Mouse (Mus musculus) heart, embryonic 11.5 days (tissue): ENCODE measurements around the gene Guca2b. TPM values are rescaled to one million over a fixed set of nuclear protein-coding genes. Genes with fewer than 3 reads are reported as not detected.

ENCODE experiments used
- ATAC-seq: fragments of 200-750 bp; cut with Nextera tagmentation; replicated peaks from 2 replicates; pipeline ENCODE4 v1.8.0; 2017; ENCODE audit warnings: moderate library complexity; ENCODE audit not compliant: insufficient number of reproducible peaks, low FRiP score, low TSS enrichment
- H3K27ac ChIP-seq: fragments of 300-500 bp; sonication (generic); 2 replicates; pipeline ENCODE4 v1.5.1; 2014; ENCODE audit warnings: mild to moderate bottlenecking, low read depth, low read length
- H3K27me3 ChIP-seq: fragments of 300-500 bp; sonication (generic); 2 replicates; pipeline ENCODE4 v1.6.1; 2014; ENCODE audit warnings: mild to moderate bottlenecking, low read length, mixed read lengths; ENCODE audit not compliant: control insufficient read depth, insufficient read depth
- H3K36me3 ChIP-seq: fragments of 300-500 bp; sonication (generic); 2 replicates; pipeline ENCODE4 v1.6.1; 2014; ENCODE audit warnings: mild to moderate bottlenecking, low read length, moderate library complexity, mixed read lengths; ENCODE audit not compliant: control insufficient read depth, insufficient read depth
- H3K4me1 ChIP-seq: fragments of 300-500 bp; sonication (generic); 2 replicates; pipeline ENCODE4 v1.6.1; 2014; ENCODE audit warnings: low read length; ENCODE audit not compliant: control insufficient read depth, insufficient read depth
- H3K4me2 ChIP-seq: fragments of 300-500 bp; sonication (generic); 2 replicates; pipeline ENCODE4 v1.6.1; 2014; ENCODE audit warnings: mild to moderate bottlenecking, moderate library complexity
- H3K4me3 ChIP-seq: fragments of 300-500 bp; sonication (generic); 2 replicates; pipeline ENCODE4 v1.5.1; 2014; ENCODE audit warnings: low read depth, low read length
- H3K9ac ChIP-seq: fragments of 300-500 bp; sonication (generic); 2 replicates; pipeline ENCODE4 v1.6.1; 2014; ENCODE audit warnings: mild to moderate bottlenecking, low read depth, low read length, moderate library complexity
- H3K9me3 ChIP-seq: fragments of 300-500 bp; sonication (generic); replicated peaks from 2 replicates; pipeline ENCODE4 v1.6.1; 2016; ENCODE audit warnings: low read length; ENCODE audit not compliant: control insufficient read depth
- WGBS: fragments of 180-500 bp; shearing (Covaris S2); extraction: QIAGEN DNeasy Blood & Tissue Kit; methylation state at CpG from one replicate; pipeline ENCODE4 v1.1.7; 2014; ENCODE audit not compliant: insufficient replicate concordance; 5-methylcytosine and 5-hydroxymethylcytosine counted together
- polyA plus RNA-seq: library from polyadenylated mRNA; unstranded; fragments of >200 nt; fragmentation: Nextera tagmentation; extraction: Ambion mirVana; gene quantifications from 2 replicates; pipeline ENCODE4 v1.2.1, GENCODE M21; 2014

Guca2b gene
- polyA plus RNA-seq, 1 experiment from 2014 or later = not detected

DNA sequence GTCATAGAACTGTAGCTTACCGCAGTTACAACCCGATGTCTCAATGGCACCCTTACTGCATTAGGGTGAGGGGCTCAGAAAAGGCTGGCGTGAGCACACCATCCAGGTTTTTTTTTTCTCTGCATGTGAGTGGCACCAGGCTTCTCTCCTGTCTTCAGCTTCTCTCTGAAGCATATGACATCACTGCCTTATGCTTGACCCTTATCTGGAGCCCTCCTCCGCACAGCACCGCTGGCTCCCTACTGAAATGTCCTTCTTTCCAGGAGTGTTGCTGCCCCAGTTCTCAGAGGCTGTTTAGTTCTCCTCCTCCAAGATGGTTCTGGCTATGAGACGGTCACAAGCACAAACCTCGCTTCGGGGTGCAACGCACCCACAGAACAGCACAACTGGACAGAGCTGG is 12.4 kb upstream of the Guca2b start:
- no peak overlapping the region for H3K4me2 ChIP-seq
- 68% methylated on average over 9 of the region's 9 CpGs for WGBS
- H3K27me3 ChIP-seq = no peaks in the 10 kb centered on the region
- no peak overlapping the region for H3K27ac ChIP-seq
- no peaks in the 10 kb centered on the region for H3K9me3 ChIP-seq
- no peak for ATAC-seq
- H3K36me3 ChIP-seq = no peaks in the 10 kb centered on the region
- no peak overlapping the region for H3K9ac ChIP-seq
- peaks cover 15% of the 10 kb centered on the region for H3K4me1 ChIP-seq
- H3K4me3 ChIP-seq = no peak overlapping the region

DNA sequence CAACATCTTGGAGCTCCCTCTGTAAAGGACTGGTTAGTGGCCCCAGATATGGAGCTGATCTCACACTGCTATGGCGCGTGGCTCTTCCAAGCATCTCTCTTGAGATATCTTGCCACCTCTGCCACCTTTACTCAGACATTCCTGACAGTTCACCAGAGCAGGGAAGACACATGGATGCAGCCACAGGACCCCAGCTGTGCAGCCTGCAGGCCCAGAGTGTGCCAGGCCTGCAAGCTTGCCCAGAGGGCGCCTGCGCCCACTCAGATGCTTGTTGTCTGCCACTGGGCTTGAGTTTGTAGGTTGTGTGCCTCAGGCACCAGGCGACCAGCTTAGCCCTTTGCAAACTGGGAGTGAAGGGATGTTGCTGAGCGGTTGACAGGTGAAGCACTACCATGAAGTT is 12.0 kb upstream of the Guca2b start:
- no peak overlapping the region for H3K4me2 ChIP-seq
- H3K27me3 ChIP-seq = no peaks in the 10 kb centered on the region
- WGBS = 72% methylated on average over 6 of the region's 6 CpGs
- no peaks in the 10 kb centered on the region for H3K36me3 ChIP-seq
- peaks cover 15% of the 10 kb centered on the region for H3K4me1 ChIP-seq
- no peak overlapping the region for H3K9ac ChIP-seq
- no peak for ATAC-seq
- no peak overlapping the region for H3K27ac ChIP-seq
- H3K9me3 ChIP-seq = no peaks in the 10 kb centered on the region
- no peak overlapping the region for H3K4me3 ChIP-seq

DNA sequence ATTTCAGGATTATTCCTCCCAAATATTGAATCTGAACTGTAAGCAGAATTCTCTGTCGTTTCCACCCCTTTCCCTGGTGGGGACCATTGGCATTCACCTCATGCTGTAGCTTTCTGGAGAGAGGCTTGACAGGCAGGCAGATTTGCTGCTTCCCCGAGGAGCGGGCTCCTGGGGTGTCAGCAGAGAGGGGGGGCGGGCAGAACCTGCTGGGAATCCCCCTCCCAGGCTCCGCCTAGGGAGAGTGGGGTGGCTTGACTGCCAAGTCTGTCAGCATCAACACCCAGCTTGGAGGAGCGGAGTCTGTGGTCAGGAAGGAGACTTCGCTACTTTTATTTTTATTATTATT is 11.4 kb upstream of the Guca2b start:
- H3K27me3 ChIP-seq = no peaks in the 10 kb centered on the region
- no peak overlapping the region for H3K9ac ChIP-seq
- ATAC-seq = no peak
- H3K36me3 ChIP-seq = no peaks in the 10 kb centered on the region
- peaks cover 15% of the 10 kb centered on the region for H3K4me1 ChIP-seq
- no peaks in the 10 kb centered on the region for H3K9me3 ChIP-seq
- H3K27ac ChIP-seq = no peak overlapping the region
- H3K4me2 ChIP-seq = no peak overlapping the region
- WGBS = 61% methylated on average over 7 of the region's 7 CpGs
- no peak overlapping the region for H3K4me3 ChIP-seq

DNA sequence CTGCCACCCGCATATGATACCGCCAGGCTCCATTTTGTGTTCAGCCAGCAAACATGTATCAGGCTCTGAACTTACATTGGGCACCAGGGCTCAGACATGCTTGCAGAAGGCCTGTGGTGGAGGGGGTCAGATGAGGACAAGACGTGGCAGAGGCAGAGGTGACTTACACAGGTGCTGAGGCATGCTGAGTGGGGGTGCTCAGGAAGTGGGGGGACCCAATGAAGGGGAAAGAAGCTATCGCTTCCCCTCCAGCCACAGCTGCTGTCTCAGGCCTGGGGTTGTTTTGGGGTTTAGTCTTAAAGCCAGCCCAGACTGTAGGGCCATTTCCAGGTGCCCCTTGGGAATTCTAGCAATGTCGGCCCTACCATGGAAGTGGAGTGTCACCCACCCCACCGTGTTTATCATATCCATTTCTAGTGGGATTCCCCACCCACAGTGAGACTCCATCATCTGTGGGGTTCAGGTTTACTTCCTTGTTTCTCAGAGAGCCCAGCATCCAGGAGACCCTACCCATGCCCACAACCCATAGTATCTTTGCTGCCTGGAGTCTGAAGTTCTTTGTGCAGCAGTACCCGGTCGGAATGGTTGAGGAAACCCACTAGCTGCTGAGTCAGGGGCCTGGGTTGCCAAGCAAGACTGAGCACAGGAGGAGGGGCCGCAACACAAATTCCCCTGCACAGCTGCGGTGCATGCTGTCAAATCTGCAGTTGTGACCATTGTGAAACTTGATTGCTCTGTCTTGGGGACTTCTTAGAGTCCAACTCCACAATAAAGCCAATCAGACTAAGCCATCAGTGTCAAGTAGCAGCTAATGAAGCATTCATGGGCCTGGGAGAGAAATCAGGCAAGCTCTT is 10.8 kb upstream of the Guca2b start:
- H3K9me3 ChIP-seq = no peaks in the 10 kb centered on the region
- no peak overlapping the region for H3K4me2 ChIP-seq
- ATAC-seq = no peak
- H3K36me3 ChIP-seq = no peaks in the 10 kb centered on the region
- no peaks in the 10 kb centered on the region for H3K27me3 ChIP-seq
- no peak overlapping the region for H3K9ac ChIP-seq
- no peak overlapping the region for H3K27ac ChIP-seq
- no peak overlapping the region for H3K4me3 ChIP-seq
- 74% methylated on average over 10 of the region's 10 CpGs for WGBS
- H3K4me1 ChIP-seq = peaks cover 17% of the 10 kb centered on the region

DNA sequence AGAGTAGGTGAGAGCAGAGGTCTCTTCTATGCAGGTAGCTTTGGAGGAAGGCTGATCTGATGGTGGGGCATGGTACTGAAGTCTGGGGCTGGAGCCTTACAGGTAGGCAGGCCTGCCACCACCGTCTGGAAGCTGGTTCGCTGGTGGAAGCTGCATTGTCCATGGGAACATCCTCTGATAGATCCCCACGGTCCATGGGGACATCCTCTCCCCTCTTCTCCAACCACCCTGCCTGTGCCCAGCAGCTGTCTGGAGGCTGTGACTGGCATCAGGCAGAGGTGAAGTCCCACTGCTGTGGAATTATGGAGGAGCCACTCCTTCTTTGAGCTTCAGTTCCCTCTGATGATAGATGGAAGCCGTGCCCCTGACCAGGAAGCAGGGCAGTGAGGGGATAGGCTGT is 9.8 kb upstream of the Guca2b start:
- whole genome bisulfite sequencing = 70% methylated on average over 4 of the region's 4 CpGs
- H3K27me3 ChIP-seq = no peaks in the 10 kb centered on the region
- no peaks in the 10 kb centered on the region for H3K9me3 ChIP-seq
- no peak overlapping the region for H3K4me3 ChIP-seq
- H3K4me2 ChIP-seq = no peak overlapping the region
- H3K4me1 ChIP-seq = peaks cover 17% of the 10 kb centered on the region
- H3K27ac ChIP-seq = no peak overlapping the region
- no peaks in the 10 kb centered on the region for H3K36me3 ChIP-seq
- ATAC-seq = no peak
- H3K9ac ChIP-seq = no peak overlapping the region

DNA sequence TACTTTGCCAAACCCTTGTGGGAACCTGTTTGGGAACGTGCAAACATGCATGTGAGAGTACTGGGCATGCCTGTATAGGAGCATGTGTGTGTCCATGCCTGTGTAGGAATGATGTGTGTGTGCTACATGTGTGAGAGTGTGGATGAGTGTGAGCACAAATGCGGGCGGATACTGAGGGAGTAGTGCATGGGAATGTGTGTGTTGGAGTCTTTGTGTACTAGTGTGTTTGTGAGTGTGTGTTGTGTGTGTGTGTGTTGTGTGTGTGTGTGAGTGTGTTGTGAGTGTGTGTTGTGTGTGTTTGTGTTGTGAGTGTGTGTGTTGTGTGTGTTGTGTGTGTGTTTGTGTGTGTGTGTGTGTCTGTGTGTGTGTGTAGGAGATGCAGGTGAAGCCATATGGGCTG is 9.4 kb upstream of the Guca2b start:
- Histone ChIP-seq H3K4me1 (peaks cover 19% of the 10 kb centered on the region), H3K4me2 (no peak overlapping the region), H3K4me3 (no peak overlapping the region), H3K36me3 (no peaks in the 10 kb centered on the region), H3K27me3 (no peaks in the 10 kb centered on the region), H3K9ac (no peak overlapping the region), H3K9me3 (no peaks in the 10 kb centered on the region), H3K27ac (no peak overlapping the region)
- 81% methylated on average over 3 of the region's 3 CpGs for WGBS
- ATAC-seq = no peak

DNA sequence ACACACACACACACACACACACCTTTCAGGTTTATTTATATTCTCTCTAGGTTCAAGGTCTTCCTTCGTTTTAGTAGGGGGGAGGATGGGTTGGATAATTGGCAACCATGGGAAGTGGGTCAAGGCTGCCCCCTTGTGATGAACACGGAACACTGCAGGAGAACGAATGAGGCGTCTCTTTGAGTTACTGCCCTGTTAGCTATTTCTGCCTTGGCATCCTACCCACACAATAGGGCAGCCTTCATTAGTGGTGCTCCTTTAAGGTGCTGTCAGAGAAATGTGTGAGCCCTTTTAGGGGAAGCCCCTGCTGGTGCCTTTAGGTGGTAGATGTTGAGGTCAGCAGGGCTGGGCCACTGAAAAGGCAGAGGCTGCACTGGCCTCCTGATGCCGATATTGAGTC is 8.7 kb upstream of the Guca2b start:
- Histone ChIP-seq H3K9me3 (no peaks in the 10 kb centered on the region), H3K36me3 (no peaks in the 10 kb centered on the region), H3K27ac (no peak overlapping the region), H3K4me3 (no peak overlapping the region), H3K9ac (no peak overlapping the region), H3K4me1 (peaks cover 21% of the 10 kb centered on the region), H3K4me2 (no peak overlapping the region), H3K27me3 (no peaks in the 10 kb centered on the region)
- no peak for ATAC-seq
- 27% methylated on average over 5 of the region's 5 CpGs for WGBS

DNA sequence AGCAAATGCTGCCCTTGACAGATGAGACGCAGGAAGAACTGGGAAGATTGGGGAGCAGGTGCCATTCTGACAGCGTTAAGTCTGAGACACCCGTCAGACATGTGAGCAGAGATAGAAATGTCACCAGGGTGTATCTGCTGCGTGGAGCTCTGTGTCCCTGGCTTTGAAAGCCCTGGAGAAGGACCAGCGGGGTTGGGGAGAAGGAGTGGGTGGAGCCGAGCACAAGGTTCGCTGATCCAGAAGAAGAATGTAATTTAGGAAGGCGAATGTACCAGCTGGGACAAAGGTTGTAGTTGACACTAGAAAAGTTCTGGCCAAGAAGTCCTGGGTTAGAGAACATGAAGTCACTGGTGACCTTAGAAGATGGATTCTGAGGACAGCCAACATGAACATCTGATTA is 7.4 kb upstream of the Guca2b start:
- Histone ChIP-seq H3K27me3 (no peaks in the 10 kb centered on the region), H3K36me3 (no peaks in the 10 kb centered on the region), H3K4me3 (no peak overlapping the region), H3K27ac (no peak overlapping the region), H3K9ac (no peak overlapping the region), H3K4me2 (no peak overlapping the region), H3K4me1 (peaks cover 15% of the 10 kb centered on the region), H3K9me3 (no peaks in the 10 kb centered on the region)
- 40% methylated on average over 8 of the region's 8 CpGs for WGBS
- ATAC-seq = no peak

DNA sequence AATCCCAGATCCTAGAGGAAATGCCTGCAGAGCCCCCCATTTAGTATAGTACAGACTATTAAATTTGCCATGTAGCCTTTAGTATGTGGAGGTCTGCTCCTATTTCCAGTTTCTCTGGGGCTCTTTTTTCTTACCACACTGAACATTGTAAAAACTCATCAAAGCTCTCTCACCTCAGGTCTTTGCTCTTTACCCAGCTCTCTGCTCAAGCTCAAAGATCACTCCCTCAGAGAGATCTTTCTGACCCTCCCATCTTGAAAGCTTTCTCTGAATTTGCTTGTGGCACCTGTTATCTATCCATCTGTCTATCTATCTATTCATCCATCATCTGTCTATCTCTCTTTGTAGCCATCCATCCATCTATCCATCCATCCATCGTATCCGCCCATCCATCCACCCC is 6.4 kb upstream of the Guca2b start:
- Histone ChIP-seq H3K4me2 (no peak overlapping the region), H3K27ac (no peak overlapping the region), H3K9me3 (no peaks in the 10 kb centered on the region), H3K27me3 (no peaks in the 10 kb centered on the region), H3K36me3 (no peaks in the 10 kb centered on the region), H3K9ac (no peak overlapping the region), H3K4me3 (no peak overlapping the region), H3K4me1 (peaks cover 8% of the 10 kb centered on the region)
- 78% methylated on average over 2 of the region's 2 CpGs for WGBS
- no peak for ATAC-seq
